Mouse (Mus musculus): ENCODE data around the gene Abcf3.

DNA sequence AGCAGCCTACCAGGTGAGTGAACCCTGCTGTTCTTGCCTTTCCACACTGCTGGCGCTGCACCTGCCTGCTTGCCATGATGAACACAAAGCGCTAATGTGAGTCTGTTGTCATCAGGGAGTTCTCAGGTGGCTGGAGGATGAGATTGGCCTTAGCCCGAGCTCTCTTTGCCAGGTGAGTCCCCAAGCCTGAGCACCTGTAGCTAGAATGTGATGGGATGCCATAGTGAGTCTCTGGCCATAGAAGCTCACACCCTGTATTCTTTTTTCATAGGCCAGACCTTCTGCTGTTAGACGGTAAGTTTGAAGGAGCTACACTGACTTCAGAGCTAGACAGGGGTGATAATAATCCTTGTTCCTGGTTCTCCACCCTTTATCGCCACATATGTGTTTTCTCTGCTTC is 3.3 kb downstream of the Abcf3 start:
- TF ChIP-seq CTCF (IDR thresholded peaks at IDR 0.05; ENCODE audit: borderline replicate concordance, control insufficient read depth, extremely low read depth, insufficient read depth, low read length, poor library complexity) (no peak), POLR2A (IDR thresholded peaks at IDR 0.05; ENCODE audit: control insufficient read depth, extremely low read depth, insufficient read depth, low read length, poor library complexity) (no peak)

Measured in thymus, adult 2 months (tissue).